In genomic region chr1:186703256-186703979, GRCm38 (mm10) we compare ENCODE assay signal across 1 mouse cellular context.
TF ChIP-seq lines count a peak whose summit lies in the region.

No protein-coding gene starts in this region.

TF ChIP-seq in CH12.LX, 34 proteins besides CTCF, POLR2A, EP300 and RAD21 (continued from another document):
- no peak for TF ChIP-seq NELFE (IDR thresholded peaks at IDR 0.05; ENCODE audit: low read depth, low read length)
- peak; percentile 95 for TF ChIP-seq IRF4 (IDR thresholded peaks at IDR 0.05; ENCODE audit: low read depth, low read length)
- no peak for TF ChIP-seq NRF1 (IDR thresholded peaks at IDR 0.05; ENCODE audit: low read depth, low read length)
- TF ChIP-seq HCFC1 (IDR thresholded peaks at IDR 0.05; ENCODE audit: low read depth, low read length), result no peak
- no peak for TF ChIP-seq RCOR1 (conservative IDR thresholded peaks at IDR 0.05; ENCODE audit: low read depth, low read length)
